Comparison of ENCODE assay signal across 19 mouse cellular contexts in the genomic region with DNA sequence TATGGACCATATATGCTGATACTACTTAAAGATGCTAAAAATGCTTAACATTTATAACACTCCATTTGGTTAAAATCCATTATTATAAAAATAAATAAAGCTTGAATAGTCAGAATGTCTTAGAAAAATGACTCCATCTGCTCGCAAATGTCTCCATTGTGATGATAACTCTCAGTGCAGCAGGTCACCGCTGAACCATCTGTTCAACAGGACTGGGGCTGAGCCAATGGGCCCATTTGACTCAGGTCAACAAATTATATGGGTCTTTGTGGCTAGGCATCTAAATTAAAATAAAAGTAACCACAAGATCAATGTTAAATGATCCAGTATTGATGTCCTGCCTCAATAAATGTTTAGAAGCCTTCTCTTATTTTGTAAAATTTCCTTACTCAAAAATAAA.
DNase-seq lines count a peak whose midpoint lies in the region; ATAC-seq and TF ChIP-seq lines count a peak whose summit lies in the region.
"Had no signal": no experiment of that assay in that cellular context is flagged by ENCODE, and none has a peak within 500 bp of the region (broad histone marks: within the 10 kb centered on the region; RNA-seq: fewer than 3 reads in every experiment).

No protein-coding gene starts in this region.

- TF ChIP-seq CTCF in gastrocnemius, adult 2 months (IDR thresholded peaks at IDR 0.05), result no peak

- H3K9me3 ChIP-seq in forebrain, embryonic 14.5 days (replicated peaks; ENCODE audit: control insufficient read depth, low read length), result no peaks in the 10 kb centered on the region
- H3K9me3 ChIP-seq in forebrain, embryonic 10.5 days, result no peaks in the 10 kb centered on the region
- no peaks in the 10 kb centered on the region for H3K9me3 ChIP-seq in midbrain, embryonic 12.5 days
- H3K9me3 ChIP-seq in midbrain, embryonic 15.5 days, result no peaks in the 10 kb centered on the region
- no peaks in the 10 kb centered on the region for H3K9me3 ChIP-seq in kidney, embryonic 15.5 days (replicated peaks)
- H3K9me3 ChIP-seq: embryonic facial prominence, embryonic 12.5 days; heart, embryonic 10.5 days; limb, embryonic 12.5 days; neural tube, embryonic 13.5 days had no signal

- no peak overlapping the region for H3K4me3 ChIP-seq in forebrain, embryonic 14.5 days (ENCODE audit: low read depth, low read length)
- no peak overlapping the region for H3K4me3 ChIP-seq in forebrain, embryonic 10.5 days
- H3K4me3 ChIP-seq in midbrain, embryonic 12.5 days, result no peak overlapping the region
- no peak overlapping the region for H3K4me3 ChIP-seq in midbrain, embryonic 15.5 days
- H3K4me3 ChIP-seq in kidney, embryonic 15.5 days (replicated peaks), result no peak overlapping the region
- no peak overlapping the region for H3K4me3 ChIP-seq in gastrocnemius, adult 2 months
- H3K4me3 ChIP-seq: embryonic facial prominence, embryonic 12.5 days; heart, embryonic 10.5 days; limb, embryonic 12.5 days; neural tube, embryonic 13.5 days had no signal

- H3K27me3 ChIP-seq in forebrain, embryonic 14.5 days (replicated peaks; ENCODE audit: control insufficient read depth, insufficient read depth, low read length), result no peaks in the 10 kb centered on the region
- H3K27me3 ChIP-seq in forebrain, embryonic 10.5 days (ENCODE audit: poor library complexity, severe bottlenecking), result no peaks in the 10 kb centered on the region
- H3K27me3 ChIP-seq in midbrain, embryonic 12.5 days, result no peaks in the 10 kb centered on the region
- no peaks in the 10 kb centered on the region for H3K27me3 ChIP-seq in midbrain, embryonic 15.5 days (replicated peaks)
- no peaks in the 10 kb centered on the region for H3K27me3 ChIP-seq in kidney, embryonic 15.5 days
- H3K27me3 ChIP-seq: embryonic facial prominence, embryonic 12.5 days; limb, embryonic 12.5 days; neural tube, embryonic 13.5 days; Patski had no signal

- 60% methylated on average over 2 of the region's 2 CpGs for WGBS in forebrain, embryonic 14.5 days
- WGBS in forebrain, embryonic 10.5 days, result 91% methylated on average over 2 of the region's 2 CpGs
- 70% methylated on average over 2 of the region's 2 CpGs for WGBS in midbrain, embryonic 12.5 days
- WGBS in midbrain, embryonic 15.5 days, result 39% methylated on average over 2 of the region's 2 CpGs
- WGBS in kidney, embryonic 15.5 days, result 85% methylated on average over 2 of the region's 2 CpGs

- ATAC-seq in forebrain, embryonic 14.5 days, result peak; percentile 73
- ATAC-seq in midbrain, embryonic 12.5 days (ENCODE audit: low FRiP score, low read depth), result peak; percentile 50; the same call in 1 of the 2 replicates
- no peak for ATAC-seq in midbrain, embryonic 15.5 days (replicated peaks)
- ATAC-seq in kidney, embryonic 15.5 days (replicated peaks; ENCODE audit: low FRiP score), result no peak
- ATAC-seq: Patski had no signal

- no peak overlapping the region for H3K9ac ChIP-seq in forebrain, embryonic 14.5 days (ENCODE audit: low read length)
- no peak overlapping the region for H3K9ac ChIP-seq in midbrain, embryonic 12.5 days (replicated peaks)
- H3K9ac ChIP-seq in midbrain, embryonic 15.5 days, result no peak overlapping the region
- H3K9ac ChIP-seq in kidney, embryonic 15.5 days, result no peak overlapping the region
- H3K9ac ChIP-seq: embryonic facial prominence, embryonic 12.5 days; limb, embryonic 12.5 days; liver, embryonic 14.5 days; neural tube, embryonic 13.5 days had no signal

- H3K4me2 ChIP-seq in forebrain, embryonic 14.5 days (ENCODE audit: low read length), result no peak overlapping the region
- no peak overlapping the region for H3K4me2 ChIP-seq in midbrain, embryonic 12.5 days (replicated peaks)
- H3K4me2 ChIP-seq in midbrain, embryonic 15.5 days, result no peak overlapping the region
- no peak overlapping the region for H3K4me2 ChIP-seq in kidney, embryonic 15.5 days
- H3K4me2 ChIP-seq: embryonic facial prominence, embryonic 12.5 days; limb, embryonic 12.5 days; neural tube, embryonic 13.5 days had no signal

- peak; percentile 46 for DNase-seq in forebrain, embryonic 14.5 days (ENCODE audit: low spot score)
- DNase-seq in forebrain, embryonic 10.5 days (ENCODE audit: extremely low spot score, low spot score), result no peak
- DNase-seq in cerebellum, adult 18-20 months, result peak; percentile 84 to 90
- peak; percentile 23 for DNase-seq in mesoderm, embryonic 11.5 days (ENCODE audit: low read depth, low spot score)
- no peak for DNase-seq in gastrocnemius, adult 2 months
- DNase-seq: adrenal gland, postnatal 36 days; gastrocnemius, postnatal 10 days; heart, postnatal 14 days; lung, postnatal 10 days; thymus, adult 2 months had no signal

- intact Hi-C loops in gastrocnemius, adult 2 months (cut with DNase I), result no loop called here

- no peak overlapping the region for H3K27ac ChIP-seq in forebrain, embryonic 14.5 days (ENCODE audit: low read depth, low read length)
- H3K27ac ChIP-seq in forebrain, embryonic 10.5 days, result no peak overlapping the region
- H3K27ac ChIP-seq in midbrain, embryonic 12.5 days (replicated peaks), result no peak overlapping the region
- no peak overlapping the region for H3K27ac ChIP-seq in midbrain, embryonic 15.5 days
- no peak overlapping the region for H3K27ac ChIP-seq in kidney, embryonic 15.5 days
- no peak overlapping the region for H3K27ac ChIP-seq in gastrocnemius, adult 2 months
- H3K27ac ChIP-seq: embryonic facial prominence, embryonic 12.5 days; heart, embryonic 10.5 days; limb, embryonic 12.5 days; liver, embryonic 14.5 days had no signal

- peaks cover 2% of the 10 kb centered on the region; the same call in 1 of the 2 replicates for H3K4me1 ChIP-seq in forebrain, embryonic 14.5 days (ENCODE audit: control insufficient read depth, insufficient read depth, low read length)
- H3K4me1 ChIP-seq in forebrain, embryonic 10.5 days, result no peaks in the 10 kb centered on the region
- H3K4me1 ChIP-seq in midbrain, embryonic 12.5 days, result peaks cover 6% of the 10 kb centered on the region; the same call in 1 of the 2 replicates
- H3K4me1 ChIP-seq in midbrain, embryonic 15.5 days, result no peaks in the 10 kb centered on the region
- no peaks in the 10 kb centered on the region for H3K4me1 ChIP-seq in kidney, embryonic 15.5 days
- H3K4me1 ChIP-seq: embryonic facial prominence, embryonic 12.5 days had no signal

- H3K36me3 ChIP-seq in forebrain, embryonic 14.5 days (ENCODE audit: control insufficient read depth, insufficient read depth, low read length), result peaks cover 8% of the 10 kb centered on the region
- H3K36me3 ChIP-seq in forebrain, embryonic 10.5 days (replicated peaks), result peaks cover 14% of the 10 kb centered on the region
- H3K36me3 ChIP-seq in midbrain, embryonic 12.5 days, result 0 out of 2 replicates have a peak, but pooled peaks cover 3% of the 10 kb centered on the region
- no peaks in the 10 kb centered on the region; the same call in 1 of the 2 replicates for H3K36me3 ChIP-seq in midbrain, embryonic 15.5 days (replicated peaks)
- peaks cover 20% of the 10 kb centered on the region for H3K36me3 ChIP-seq in kidney, embryonic 15.5 days

Comparison
In these comparisons a context has a peak if more than half of its experiments do, and no peak if none do; other contexts are left out.
1. ATAC-seq: peak in forebrain, embryonic 14.5 days (single experiment) and midbrain, embryonic 12.5 days (single experiment); none in midbrain, embryonic 15.5 days (single experiment) and kidney, embryonic 15.5 days (single experiment).
2. DNase-seq: peak in forebrain, embryonic 14.5 days (single experiment), cerebellum, adult 18-20 months (2 of 2) and mesoderm, embryonic 11.5 days (single experiment); none in forebrain, embryonic 10.5 days (single experiment) and gastrocnemius, adult 2 months (single experiment).